Mouse (Mus musculus) left cerebral cortex, adult 2 months (tissue): ENCODE measurements around the gene 5330417H12Rik. TPM values are rescaled to one million over a fixed set of nuclear protein-coding genes. Genes with fewer than 3 reads are reported as not detected.

Experiments
- DNase-seq, 2 experiments: peaks; one replicate each; pipeline ENCODE4 v3.0.0; 2021 to 2022; ENCODE audit warnings: low spot score in 2 of 2, mixed read lengths in 1 of 2; ENCODE audit errors: extremely low spot score in 1 of 2
- H3K27ac ChIP-seq: fragments of 200-600 bp; 2 replicates; pipeline ENCODE4 v1.8.1; 2022
- H3K4me3 ChIP-seq: fragments of 200-600 bp; 2 replicates; pipeline ENCODE4 v1.8.1; 2022
- CTCF ChIP-seq: fragments of 200-600 bp; IDR thresholded peaks from 2 replicates; pipeline ENCODE4 v1.8.1; 2022; ENCODE audit warnings: antibody characterized with exemption, mild to moderate bottlenecking, moderate library complexity
- intact Hi-C: fragments of 180-260 bp; cut with DNase I; formaldehyde crosslinking; loops from one replicate; pipeline ENCODE4 v1.15.1; 2025
- total RNA-seq, 2 experiments: library from RNA; stranded (reverse); gene quantifications; 2 replicates each; pipeline ENCODE4 v1.2.3; 2021

5330417H12Rik gene
- total RNA-seq, 2 experiments from 2014 or later: not detected

DNA sequence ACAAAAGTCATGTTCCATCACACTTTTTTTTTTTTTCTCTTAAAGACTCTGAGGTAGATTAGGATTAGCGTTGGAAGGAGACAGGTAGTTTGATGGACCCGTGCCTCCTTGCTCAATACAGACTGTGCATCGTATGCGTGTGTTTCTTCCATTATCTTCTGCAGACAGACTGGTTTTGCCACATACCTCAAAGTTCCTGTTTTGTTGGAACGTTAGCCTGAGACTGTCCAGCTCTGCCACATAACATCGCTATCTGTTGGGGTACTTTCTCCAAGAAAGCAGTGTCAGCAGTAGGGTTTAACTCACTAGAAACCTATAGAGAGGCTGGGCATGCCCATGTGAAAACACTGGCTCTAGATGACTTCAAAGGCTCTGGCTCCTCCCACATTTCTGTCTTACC lies 31.5 kb upstream of the 5330417H12Rik start:
- no peak for DNase-seq
- Histone ChIP-seq H3K4me3 (no peak overlapping the region), H3K27ac (no peak overlapping the region)
- intact Hi-C loops: loop anchor here (5.0 kb wide), 1 partner anchor 59 kb away; the partner anchor contains the start of gene Ppfibp2
- TF ChIP-seq CTCF: no peak

- Histone ChIP-seq H3K27ac (no peak overlapping the region), H3K4me3 (no peak overlapping the region)
- no peak for DNase-seq
- intact Hi-C loops: no loop called here
- no peak for TF ChIP-seq CTCF
Measured at GRCm38 (mm10) chr7:107651821-107652220, 26.9 kb upstream of the 5330417H12Rik start.

GRCm38 (mm10) chr7:107649990-107650389 lies 25.0 kb upstream of the 5330417H12Rik start:
- Histone ChIP-seq H3K27ac (no peak overlapping the region), H3K4me3 (no peak overlapping the region)
- intact Hi-C loops: no loop called here
- no peak for TF ChIP-seq CTCF
- DNase-seq: no peak

DNA sequence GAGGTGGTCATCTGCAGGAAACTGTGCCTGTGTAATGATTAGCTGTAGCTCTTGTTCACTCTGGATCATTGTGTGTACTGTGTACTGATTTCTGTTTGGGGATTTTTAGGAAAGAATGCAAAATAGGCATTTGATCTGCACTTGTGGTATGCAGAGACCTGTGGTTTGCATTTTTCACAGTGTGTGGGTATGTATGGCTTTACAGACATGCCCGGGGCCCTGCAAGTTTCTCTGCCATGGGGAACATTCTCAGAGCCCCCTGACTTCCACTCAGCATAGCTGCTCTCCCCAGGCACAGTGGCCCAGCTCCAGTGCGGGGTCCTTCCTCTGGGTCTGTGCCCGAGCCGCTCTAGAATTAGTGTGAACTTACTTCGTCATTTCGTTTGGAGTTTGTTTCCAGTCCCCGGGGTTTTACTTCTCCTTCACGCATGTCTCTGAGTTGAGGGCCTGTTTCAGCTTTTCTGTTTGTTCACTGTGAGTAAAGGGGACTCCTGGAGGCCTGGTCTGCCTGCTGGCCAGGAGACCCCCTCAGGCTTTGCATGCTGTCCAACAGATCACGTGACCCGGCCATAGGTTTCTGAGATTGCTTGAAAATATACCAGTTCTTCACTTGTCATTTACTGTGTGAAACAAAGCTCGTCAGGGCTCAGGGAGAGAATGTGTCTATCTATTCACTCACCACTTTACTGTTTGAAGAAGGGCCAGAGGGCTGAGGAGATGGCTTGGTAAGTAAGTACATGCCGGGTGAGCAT lies 24.2 kb upstream of the 5330417H12Rik start:
- TF ChIP-seq CTCF: no peak
- DNase-seq: no peak
- H3K27ac ChIP-seq: no peak overlapping the region
- H3K4me3 ChIP-seq: no peak overlapping the region
- intact Hi-C loops: no loop called here

- intact Hi-C loops: no loop called here
- Histone ChIP-seq H3K27ac (no peak overlapping the region), H3K4me3 (no peak overlapping the region)
- no peak for DNase-seq
- TF ChIP-seq CTCF: peak; percentile 26; the same call in 1 of the 2 replicates
Measured at GRCm38 (mm10) chr7:107644987-107645386, 20.0 kb upstream of the 5330417H12Rik start.

GRCm38 (mm10) chr7:107642586-107643275 lies 17.8 kb upstream of the 5330417H12Rik start:
- no peak for DNase-seq
- Histone ChIP-seq H3K27ac (no peak overlapping the region), H3K4me3 (no peak overlapping the region)
- intact Hi-C loops: no loop called here
- no peak for TF ChIP-seq CTCF

GRCm38 (mm10) chr7:107638026-107638425 lies 13.1 kb upstream of the 5330417H12Rik start:
- no peak for DNase-seq
- no peak for TF ChIP-seq CTCF
- H3K27ac ChIP-seq: no peak overlapping the region
- intact Hi-C loops: no loop called here
- no peak overlapping the region for H3K4me3 ChIP-seq

DNA sequence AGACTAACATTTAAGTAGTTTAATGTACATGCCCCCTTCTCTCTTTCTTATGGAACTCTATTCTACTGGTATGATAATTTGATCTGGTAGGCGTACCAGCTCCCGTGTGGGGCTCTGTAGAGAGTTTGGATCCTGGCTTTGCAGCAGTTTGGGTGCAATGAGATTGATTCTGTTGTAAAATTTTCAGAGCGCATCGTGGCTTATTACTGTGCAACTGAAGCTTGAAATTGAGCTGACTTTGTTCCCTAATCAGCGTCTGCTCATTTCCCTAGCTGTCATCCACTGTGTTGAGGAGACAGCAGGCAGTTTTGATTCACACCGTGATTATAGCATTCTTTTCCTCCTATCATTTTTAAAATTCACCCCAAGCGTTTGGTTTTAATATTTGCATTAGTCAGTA lies 12.4 kb upstream of the 5330417H12Rik start:
- no peak for TF ChIP-seq CTCF
- intact Hi-C loops: no loop called here
- H3K4me3 ChIP-seq: no peak overlapping the region

DNA sequence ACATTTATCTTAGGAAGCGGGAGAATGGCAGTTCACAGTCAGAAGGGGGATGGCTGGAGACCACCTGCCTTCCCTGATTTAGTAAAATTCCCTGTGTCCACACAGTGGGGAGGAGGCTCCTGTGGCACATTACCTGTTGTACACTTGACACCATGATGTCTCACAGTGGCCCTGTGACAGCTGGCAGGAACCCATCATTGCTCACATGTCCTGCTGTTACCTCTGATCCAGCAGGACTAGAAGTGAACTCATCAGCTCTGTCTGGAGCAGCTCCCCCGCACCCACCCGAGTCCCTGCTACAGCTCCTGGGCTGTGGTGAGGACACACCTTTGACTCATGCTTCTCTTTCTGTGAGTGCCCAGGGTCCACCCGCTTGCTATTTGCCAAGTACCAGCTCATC lies 8.2 kb upstream of the 5330417H12Rik start:
- intact Hi-C loops: no loop called here
- no peak for DNase-seq
- H3K4me3 ChIP-seq: no peak overlapping the region
- TF ChIP-seq CTCF: no peak
- no peak overlapping the region for H3K27ac ChIP-seq

More for the DNA sequence above, 12.4 kb upstream of the 5330417H12Rik start:
- DNase-seq: no peak
- no peak overlapping the region for H3K27ac ChIP-seq

- H3K27ac ChIP-seq: no peak overlapping the region
- DNase-seq: no peak
- intact Hi-C loops: no loop called here
- TF ChIP-seq CTCF: no peak
- H3K4me3 ChIP-seq: no peak overlapping the region
Measured at GRCm38 (mm10) chr7:107628383-107628782, 3.4 kb upstream of the 5330417H12Rik start.

GRCm38 (mm10) chr7:107625781-107626180 lies 820 bp upstream of the 5330417H12Rik start:
- no peak for TF ChIP-seq CTCF
- intact Hi-C loops: no loop called here
- no peak overlapping the region for H3K27ac ChIP-seq
- no peak for DNase-seq
- H3K4me3 ChIP-seq: no peak overlapping the region

DNA sequence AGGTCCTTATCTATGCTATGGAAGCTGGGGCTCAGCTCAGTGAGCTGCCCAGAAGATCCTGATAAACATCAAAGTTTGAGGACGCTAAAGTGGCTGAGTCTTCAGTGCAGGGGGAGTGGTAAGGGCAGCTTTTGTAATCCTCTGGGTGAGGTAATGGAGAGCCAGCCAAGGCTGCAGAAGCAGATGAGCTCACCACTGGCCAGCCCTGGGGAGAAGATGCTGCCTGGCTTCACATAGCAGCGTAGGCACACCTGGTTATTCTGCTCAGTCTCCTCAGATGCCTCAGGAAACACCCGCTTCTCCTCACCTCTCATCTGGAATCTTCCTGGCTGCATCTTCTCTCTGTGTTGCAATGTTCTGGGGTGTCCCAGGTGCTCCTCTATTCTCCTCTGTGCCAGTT lies 529 bp downstream of the 5330417H12Rik start:
- H3K4me3 ChIP-seq: no peak overlapping the region
- no peak overlapping the region for H3K27ac ChIP-seq
- intact Hi-C loops: no loop called here
- DNase-seq: no peak
- no peak for TF ChIP-seq CTCF
